Mouse (Mus musculus): ENCODE results near the gene Hist2h3c1.
"Not testable (repeated sequence)": the region's sequence is repeated elsewhere in the genome, so short reads cannot be mapped to it uniquely, and the experiment has no call there.

Gene Hist2h3c1

DNA sequence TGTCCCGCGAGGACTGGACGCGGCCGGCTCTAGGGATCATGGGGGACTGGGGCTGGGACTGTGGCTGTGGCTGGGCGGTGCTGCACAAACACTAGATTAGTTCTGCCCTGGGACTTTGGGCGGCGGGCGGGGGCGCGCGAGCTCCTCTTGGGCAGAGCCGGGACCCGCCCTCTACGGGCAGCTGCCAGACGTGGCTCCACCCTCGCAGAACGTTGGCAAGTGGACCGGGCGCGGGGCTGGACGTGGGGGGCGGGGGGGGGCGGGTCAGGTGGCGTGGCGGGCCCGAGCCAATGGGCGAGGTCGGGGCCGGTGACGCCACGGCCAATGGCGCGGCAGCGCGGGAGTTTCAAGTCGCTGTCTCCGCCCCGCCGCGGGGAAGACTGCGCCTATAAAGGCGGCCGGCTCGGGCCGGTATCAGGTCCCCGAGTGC lies at the start of gene Hist2h3c1:
Gene Hist2h3c1, plus strand, starts transcription at position 259 of the 430 bp plus-strand sequence.
- not testable (repeated sequence) for DNase-seq (ENCODE audit: low spot score in 2 of 2)

DNA sequence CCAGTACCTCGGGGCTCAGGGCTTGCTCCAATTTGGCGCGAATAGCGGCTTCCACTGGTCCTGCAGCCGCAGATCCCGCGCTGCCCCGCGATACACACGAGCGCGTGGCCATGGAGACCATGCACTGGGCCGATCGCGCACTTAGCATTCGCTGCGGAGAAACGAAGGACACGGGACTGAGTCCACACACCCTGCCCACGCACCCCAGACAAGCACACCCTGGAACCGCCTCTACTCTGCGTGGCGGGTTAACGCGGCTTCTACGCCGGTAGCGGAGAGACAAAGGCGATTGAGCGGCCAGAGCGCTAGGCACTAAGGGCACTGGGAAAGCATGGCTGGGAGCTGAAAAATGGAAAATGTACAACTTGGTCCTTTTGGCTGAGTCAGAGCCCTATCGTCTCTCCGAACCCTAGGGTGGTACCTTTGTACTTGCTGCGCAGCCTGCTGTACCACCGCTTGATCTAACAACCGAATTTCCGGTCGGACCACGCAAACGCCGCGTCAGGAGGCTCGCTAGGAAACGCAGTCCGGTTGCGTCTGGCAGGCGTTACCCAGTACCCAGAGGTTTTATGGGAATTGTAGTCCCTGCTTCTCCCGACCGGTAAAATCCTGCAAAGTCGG lies 49.2 kb upstream of the Hist2h3c1 start:
- DNase-seq (ENCODE audit: low spot score in 2 of 2), result peak; percentile 95 to 96

DNA sequence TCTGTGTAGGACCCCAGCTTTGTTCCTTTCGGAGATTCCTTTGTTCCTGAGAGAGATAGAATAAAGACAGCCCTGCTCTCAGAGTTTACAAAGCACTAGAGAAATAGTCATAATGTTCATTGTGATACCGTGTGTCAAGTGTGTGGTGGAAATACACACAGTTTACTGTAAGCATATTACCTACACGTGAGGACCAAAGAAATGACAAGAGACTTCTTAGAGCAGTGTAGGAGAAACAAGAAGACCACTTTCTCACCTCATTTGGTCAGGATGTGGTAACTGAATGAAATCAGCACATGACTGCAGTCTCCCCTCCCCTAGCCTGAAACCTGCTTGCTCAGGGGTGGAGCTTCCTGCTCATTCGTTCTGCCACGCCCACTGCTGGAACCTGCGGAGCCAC lies 48.3 kb upstream of the Hist2h3c1 start:
- DNase-seq (ENCODE audit: low spot score in 2 of 2), result no peak

DNA sequence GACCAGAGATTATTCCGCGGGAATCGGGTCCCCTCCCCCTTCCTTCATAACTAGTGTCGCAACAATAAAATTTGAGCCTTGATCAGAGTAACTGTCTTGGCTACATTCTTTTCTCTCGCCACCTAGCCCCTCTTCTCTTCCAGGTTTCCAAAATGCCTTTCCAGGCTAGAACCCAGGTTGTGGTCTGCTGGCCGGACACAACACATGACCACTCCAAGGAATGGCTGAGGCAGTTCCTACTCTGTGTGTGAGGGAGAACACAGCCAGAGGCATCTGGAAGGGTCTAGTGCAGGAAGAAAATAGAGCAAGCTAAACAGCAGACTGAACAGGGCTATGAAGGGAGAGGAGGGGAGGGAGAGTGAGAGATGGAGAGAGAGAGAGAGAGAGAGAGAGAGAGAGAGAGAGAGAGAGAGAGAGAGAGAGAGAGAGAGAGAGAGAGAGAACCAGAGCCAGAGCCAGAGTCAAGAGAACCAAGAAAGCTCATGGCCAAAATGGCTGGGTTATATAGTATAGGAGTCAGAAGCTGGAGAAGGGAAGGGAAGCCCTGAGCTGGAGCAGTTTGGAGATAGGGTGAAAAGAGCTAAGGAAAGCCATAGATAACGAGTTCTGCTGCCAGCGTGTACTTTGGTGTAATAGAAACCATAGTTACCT lies 47.8 kb upstream of the Hist2h3c1 start:
- not testable (repeated sequence) for DNase-seq (ENCODE audit: low spot score in 2 of 2)

DNA sequence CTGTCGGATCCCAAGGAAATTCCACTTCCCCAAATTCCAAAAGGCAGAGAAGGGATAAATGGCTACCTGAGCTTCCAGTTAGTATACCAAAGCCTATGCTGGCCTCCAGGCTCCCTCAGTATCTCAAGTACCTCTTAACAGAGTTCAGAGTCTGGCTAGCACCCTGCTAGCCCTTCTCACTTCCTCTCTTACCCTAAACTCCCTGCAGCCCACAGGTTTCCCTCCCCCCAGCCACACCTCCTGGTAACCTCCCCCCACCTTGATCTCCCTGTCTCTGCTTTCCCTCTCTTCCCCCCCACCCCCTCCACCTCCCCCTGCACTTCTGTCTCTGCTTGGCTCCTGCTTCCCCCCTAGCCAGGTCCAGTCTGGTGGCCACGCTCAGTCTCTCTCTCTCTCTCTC lies 46.8 kb upstream of the Hist2h3c1 start:
- DNase-seq (ENCODE audit: low spot score in 2 of 2), result no peak

DNA sequence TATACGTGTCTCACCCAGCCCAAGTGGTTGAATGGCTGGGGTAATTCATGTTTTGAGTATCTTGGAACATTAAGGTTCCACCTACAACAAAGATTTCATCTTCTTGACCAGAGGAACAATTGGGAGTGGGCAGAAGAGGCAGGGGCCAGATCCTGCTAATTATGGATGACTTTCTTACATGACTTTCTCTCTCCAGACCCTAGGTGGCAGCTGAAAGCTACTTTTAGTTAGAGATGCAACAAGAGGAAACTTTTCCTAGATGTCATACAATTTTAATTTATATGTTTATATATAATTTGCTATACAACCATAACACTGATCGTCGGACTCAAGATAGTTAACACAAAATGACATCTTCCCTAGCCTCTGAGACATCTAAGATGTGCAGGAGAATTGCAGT lies 38.7 kb upstream of the Hist2h3c1 start:
- no peak for DNase-seq (ENCODE audit: low spot score in 2 of 2)

DNA sequence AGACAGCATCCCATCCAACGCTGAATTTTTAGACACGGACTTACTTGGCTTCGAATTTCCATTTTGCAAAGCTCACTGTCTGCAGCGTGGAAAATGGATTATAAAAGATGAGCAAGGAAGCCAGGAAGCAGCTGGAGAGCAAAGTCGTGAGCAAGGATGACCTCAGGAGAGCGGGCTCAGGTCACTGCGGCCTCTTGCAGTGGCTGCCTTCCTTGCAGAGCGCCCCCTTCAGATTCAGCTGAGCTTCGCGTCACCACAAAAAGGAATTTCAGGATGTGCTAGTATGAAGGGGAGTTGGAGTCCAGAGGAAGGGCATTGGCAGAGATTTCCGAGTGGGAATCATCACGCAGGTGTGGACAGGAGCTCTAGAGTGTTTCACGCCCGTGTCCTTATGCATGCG lies 37.2 kb upstream of the Hist2h3c1 start:
- DNase-seq (ENCODE audit: low spot score in 2 of 2), result no peak

DNA sequence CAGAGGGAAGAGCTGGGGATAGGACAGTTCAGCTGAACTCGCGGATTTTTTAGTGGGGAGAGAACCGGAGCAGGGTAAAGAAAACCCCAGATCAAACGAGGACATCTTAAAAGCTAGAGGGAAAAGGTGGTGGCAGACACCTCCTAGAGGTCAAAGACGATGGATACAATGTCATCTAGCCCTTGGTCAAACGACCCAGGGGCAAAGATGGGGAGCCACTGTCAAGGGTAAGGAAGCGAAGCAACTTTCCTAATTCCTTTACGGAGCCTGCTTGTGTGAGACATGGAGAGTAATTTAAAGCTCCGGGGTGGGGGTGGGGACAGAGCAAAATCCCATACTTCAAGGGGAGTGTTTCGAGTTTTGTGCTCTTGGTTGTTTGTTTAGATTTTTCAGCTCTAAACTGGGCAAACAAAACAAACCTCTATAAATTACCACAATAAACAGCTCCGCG lies 27.3 kb upstream of the Hist2h3c1 start:
- DNase-seq (ENCODE audit: low spot score in 2 of 2), result no peak

DNA sequence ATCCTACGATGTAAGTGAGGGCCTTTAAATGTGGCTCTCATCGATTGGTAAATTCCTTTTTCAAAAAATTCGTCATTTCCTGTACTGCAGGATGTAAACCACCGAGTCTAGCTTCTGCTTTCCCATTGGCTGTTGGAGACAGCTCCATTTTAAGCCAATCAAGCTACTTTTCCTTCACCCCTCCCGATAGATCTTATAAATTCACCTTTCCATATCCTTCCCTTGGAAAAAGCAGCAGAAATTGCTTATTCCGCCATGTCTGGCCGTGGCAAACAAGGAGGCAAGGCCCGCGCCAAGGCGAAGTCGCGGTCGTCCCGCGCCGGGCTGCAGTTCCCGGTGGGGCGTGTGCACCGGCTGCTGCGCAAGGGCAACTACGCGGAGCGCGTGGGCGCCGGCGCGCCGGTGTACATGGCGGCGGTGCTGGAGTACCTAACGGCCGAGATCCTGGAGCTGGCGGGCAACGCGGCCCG lies 26.8 kb upstream of the Hist2h3c1 start, which contains the start of the genes Bola1 and Hist2h2ab:
Gene Bola1, minus strand, starts transcription at position 49 of the 470 bp plus-strand sequence.
Gene Hist2h2ab, plus strand, starts transcription at position 205 of the 470 bp plus-strand sequence.
- DNase-seq (ENCODE audit: low spot score in 2 of 2), result peak; percentile 72 to 90

DNA sequence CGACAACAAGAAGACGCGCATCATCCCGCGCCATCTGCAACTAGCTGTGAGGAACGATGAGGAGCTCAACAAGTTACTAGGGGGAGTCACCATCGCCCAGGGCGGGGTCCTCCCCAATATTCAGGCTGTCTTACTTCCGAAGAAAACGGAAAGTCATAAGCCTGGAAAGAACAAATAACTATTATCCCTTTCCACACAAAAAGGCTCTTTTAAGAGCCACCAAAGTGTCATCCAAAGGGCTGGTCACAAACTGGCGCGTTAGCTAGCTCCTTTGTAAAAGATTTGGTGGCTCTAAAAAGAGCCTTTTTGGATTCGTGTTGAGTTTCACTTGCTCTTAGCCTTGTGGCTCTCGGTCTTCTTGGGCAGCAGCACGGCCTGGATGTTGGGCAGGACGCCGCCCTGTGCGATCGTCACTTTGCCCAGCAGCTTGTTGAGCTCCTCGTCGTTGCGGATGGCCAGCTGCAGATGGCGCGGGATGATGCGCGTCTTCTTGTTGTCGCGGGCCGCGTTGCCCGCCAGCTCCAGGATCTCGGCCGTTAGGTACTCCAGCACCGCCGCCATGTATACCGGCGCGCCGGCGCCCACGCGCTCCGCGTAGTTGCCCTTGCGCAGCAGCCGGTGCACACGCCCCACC lies 26.2 kb upstream of the Hist2h3c1 start:
- DNase-seq (ENCODE audit: low spot score in 2 of 2), result not testable (repeated sequence)

DNA sequence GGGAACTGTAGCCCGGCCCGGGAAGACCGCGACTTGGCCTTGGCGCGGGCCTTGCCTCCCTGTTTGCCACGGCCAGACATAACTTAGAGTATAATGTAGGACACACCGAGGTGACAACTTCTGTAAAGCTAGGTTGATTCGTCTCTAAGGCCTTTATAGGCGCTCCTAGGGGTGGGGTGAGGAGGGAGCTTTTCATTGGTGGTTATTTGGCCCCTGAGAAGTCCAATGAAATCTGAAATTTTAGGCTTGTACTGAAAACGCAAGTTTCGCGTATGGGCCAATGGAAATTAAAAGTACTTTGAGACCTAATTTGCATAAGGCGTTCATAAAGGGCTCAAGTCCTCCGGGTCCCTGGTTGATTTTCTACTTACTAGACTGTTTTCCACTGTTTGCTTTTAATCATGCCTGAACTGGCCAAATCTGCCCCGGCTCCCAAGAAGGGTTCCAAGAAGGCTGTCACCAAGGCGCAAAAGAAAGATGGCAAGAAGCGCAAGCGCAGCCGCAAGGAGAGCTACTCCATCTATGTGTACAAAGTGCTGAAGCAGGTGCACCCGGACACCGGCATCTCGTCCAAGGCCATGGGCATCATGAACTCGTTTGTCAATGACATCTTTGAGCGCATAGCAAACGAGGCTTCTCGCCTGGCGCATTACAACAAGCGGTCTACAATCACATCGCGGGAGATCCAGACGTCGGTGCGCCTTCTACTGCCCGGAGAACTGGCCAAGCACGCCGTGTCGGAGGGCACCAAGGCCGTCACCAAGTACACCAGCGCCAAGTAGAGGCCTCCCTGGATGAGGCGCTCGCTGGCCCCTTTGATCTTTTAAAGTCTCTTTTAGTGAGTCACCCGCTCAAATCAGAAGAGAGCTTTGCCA lies 25.5 kb upstream of the Hist2h3c1 start, which contains the start of the genes Hist2h2ac and Hist2h2be:
Gene Hist2h2ac, minus strand, starts transcription at position 116 of the 875 bp plus-strand sequence.
Gene Hist2h2be, plus strand, starts transcription at position 355 of the 875 bp plus-strand sequence.
- peak; percentile 85 to 92 for DNase-seq (ENCODE audit: low spot score in 2 of 2)

DNA sequence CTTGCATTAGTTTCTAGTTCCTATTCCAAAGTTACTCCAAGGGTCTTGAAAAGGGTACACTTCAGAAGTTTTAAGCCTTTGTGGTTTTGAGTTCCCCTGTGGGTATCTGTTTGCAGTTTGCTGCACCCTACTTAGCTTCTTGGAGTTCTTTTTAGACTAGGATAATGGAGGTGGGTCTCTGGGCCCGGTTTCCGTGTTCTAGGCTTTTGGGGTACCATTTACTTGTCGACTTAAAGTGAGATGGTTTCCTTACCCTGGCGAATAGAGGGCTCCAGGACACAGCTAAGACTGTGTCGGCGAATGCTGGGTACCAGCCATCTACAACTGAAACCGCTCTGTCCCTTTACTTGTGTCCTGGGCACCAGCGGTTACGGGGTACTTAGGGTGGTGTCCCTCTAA lies 24.8 kb upstream of the Hist2h3c1 start:
- DNase-seq (ENCODE audit: low spot score in 2 of 2), result no peak

DNA sequence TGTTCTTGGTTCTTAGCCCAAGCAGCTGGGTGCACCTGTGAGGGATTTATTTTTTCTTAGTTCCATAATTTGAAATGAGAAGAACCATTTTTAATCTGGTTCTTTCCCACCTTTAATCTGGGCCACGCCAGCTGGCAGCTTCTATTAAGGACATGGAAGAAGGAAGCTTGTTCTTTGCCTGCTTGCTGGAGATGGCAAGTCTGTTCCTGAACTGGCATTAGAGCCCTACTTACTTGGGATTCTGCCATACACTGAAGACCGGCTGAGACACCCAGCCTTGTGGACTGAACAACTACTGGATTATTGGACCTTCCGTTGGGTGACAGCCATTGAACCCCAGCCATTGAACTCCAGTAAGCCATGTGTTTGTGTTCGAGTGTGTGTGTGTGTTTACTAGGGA lies 23.7 kb upstream of the Hist2h3c1 start:
- DNase-seq (ENCODE audit: low spot score in 2 of 2), result peak; percentile 46 to 60

DNA sequence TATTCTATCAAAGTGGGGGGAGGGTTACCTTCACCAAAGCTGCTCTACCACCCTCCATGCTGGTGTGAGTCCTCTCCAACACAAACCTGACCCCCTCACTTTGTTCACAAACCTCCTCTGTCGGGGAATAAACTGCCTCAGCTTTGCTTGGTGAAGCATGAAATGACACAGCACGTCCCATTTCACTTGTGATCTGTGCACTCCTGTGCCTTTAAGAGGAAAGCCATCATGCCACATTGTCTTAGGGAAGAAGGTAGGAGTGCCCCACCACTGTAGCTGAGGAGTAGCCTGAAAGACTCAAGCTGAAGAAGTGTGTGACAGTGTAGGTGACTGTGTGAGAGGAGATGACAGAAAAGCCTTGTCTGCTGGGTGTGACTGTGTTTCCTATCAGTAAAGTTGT lies 21.1 kb upstream of the Hist2h3c1 start:
- no peak for DNase-seq (ENCODE audit: low spot score in 2 of 2)

DNA sequence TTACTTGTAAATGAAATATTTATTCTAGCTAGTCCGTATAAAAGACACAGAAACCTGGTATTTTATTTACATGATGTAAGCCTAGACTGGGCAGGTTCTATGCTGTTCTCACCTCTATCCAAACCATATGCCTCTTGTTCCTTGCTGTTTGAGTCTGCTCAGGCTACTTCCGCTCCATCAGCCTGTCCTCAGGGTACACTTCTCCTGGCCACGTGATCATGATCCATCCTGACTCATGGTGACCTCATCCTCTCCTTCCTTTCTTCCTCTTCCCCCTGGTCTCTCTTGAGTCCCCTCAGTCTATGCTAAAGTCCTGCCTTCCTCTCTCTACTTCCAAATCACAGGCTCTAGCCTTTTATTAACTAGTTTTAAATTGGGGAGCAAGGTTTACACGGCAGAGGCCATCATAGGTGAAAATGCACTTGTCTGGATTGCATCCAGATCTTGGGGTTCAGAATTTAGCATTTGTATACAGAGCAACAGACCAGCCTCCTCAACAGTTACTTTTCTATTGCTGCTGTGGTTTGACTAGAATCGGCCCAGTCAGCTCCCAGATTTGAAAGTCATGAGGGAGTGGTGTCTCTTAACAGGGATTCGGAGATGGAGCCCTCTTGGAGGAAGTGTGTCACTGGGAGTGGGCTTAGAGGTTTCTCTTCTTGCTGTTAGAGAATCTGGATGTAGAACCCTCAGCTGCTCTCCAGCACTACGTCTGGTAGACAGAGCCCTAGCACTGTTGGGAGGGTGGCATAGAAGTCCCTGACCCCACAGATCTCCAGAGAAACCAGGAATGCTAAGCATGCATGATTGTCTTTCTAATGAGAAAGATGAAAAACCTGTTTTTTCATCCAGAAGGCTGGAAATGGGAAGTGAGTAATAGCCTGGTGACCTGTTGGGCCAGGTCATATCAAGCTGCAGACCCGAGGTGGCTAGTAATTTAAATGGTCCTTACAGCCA lies 19.5 kb upstream of the Hist2h3c1 start:
- DNase-seq (ENCODE audit: low spot score in 2 of 2), result no peak

DNA sequence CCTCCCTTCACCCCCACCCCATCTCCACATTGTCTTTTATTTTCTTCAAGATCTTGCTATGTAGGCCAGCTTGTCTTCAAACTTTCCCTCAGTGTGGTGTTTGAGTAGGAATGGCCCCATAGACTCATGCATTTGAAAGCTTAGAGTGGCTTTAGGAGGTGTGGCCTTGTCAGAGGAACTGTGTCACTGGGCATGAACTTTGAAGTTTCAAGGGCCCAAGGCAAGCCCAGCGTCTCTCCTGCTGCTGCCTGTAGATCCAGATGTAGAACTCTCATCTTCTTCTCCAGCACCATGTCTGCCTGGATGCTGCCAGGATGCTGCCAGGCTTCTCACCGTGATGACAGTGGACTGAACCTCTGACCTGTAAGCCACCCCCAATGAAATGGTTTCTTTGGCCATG lies 17.7 kb upstream of the Hist2h3c1 start:
- no peak for DNase-seq (ENCODE audit: low spot score in 2 of 2)

DNA sequence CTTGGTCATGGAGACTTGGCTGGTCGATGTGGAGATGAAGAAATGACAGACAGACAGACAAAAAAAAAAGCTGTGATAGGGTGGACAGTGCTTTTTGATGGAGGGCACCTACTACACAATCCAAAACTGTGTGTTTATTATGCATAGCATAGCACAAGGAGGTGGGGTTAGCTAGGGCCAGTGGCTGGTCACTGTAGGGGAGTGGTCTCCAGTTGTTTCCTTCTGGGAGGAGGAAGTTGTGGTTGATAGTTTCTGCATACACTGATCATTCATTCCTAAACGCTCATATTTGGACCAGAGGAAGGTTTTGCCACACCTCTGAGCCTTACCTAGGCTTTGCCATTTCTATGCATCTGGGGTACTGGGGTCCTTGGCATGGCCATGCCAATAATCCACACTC lies 16.1 kb upstream of the Hist2h3c1 start:
- no peak for DNase-seq (ENCODE audit: low spot score in 2 of 2)

DNA sequence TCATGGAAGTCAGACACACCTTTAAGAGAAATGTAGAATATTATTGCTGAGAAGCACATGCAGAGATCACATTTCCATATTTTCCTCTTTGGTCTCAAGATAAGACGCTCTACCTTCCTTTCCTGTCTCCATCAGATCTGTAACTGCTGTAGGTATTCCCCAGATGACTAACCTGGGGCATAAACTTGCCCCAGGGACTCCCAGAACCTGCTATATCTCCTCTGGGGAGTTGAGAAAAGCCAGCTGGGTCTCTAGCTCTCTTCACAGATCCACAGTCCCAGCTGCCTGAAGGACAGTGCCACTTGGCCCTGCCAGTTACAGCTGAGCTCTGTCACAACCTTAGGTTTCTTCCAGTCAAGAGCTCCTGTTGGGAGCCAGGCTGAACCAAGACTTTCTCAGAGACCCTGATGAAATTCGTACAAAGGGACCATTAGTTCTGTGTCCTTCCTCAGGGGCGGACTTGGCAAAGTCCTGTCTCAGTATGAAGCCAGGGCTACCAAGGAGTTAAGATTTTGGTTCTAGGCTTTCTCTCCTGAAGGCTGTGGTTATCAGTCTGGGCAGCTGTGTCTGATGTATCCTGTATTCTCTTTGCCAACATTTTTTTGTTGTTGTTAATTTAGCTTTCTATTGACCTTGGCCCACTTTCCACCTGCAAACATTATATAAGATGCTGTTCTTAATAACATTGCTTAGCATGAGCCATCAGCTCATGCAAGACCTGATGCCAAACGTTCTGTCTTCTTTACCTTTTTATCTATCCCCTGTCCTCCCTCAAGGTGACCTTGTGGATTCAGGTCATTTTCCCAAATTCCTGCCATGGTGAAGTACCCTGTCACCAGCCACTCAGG lies 15.4 kb upstream of the Hist2h3c1 start:
- DNase-seq (ENCODE audit: low spot score in 2 of 2), result no peak

DNA sequence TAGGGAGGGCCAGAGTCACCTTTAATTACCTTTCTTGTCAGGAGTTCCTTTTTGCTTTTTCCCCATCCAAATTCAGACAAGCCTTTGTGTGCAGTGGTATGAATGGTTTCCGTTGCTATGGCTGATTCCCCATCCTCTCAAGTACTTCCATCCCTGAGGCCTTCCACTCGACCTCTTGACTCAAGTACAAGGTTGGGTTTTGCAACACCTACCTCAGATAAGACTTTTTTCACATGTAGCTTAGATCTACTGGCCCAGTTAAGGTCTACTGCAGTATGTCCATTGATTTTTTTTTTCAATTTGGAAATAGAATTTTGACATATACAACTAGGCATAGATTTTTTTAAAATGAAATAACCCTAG lies 14.7 kb upstream of the Hist2h3c1 start:
- no peak for DNase-seq (ENCODE audit: low spot score in 2 of 2)

Measured in right cerebral cortex, postnatal 10 days (tissue).